Mouse (Mus musculus): ENCODE results near the gene Mthfd1. TPM values are rescaled to one million over a fixed set of nuclear protein-coding genes. Genes with fewer than 3 reads are reported as not detected.

The Mthfd1 gene
- polyA plus RNA-seq, 1 experiment from 2014 or later = 64.0 TPM

GRCm38 (mm10) chr12:76265001-76265400, 9.9 kb downstream of the Mthfd1 start:
- no peaks in the 10 kb centered on the region for H3K27me3 ChIP-seq
- H3K4me3 ChIP-seq (replicated peaks) = no peak overlapping the region
- H3K36me3 ChIP-seq (replicated peaks) = no peaks in the 10 kb centered on the region; the same call in 1 of the 2 replicates
- H3K4me1 ChIP-seq = no peaks in the 10 kb centered on the region
- H3K9ac ChIP-seq = no peak overlapping the region
- 81% methylated on average over 6 of the region's 6 CpGs for WGBS
- no peak overlapping the region for H3K4me2 ChIP-seq
- no peak overlapping the region for H3K27ac ChIP-seq
- H3K9me3 ChIP-seq = no peaks in the 10 kb centered on the region
- ATAC-seq (ENCODE audit: low FRiP score) = no peak

GRCm38 (mm10) chr12:76266875-76267274, 11.8 kb downstream of the Mthfd1 start:
- ATAC-seq (ENCODE audit: low FRiP score) = no peak
- Histone ChIP-seq H3K9me3 (no peaks in the 10 kb centered on the region), H3K9ac (no peak overlapping the region), H3K27ac (no peak overlapping the region), H3K36me3 (replicated peaks) (peaks cover 6% of the 10 kb centered on the region; the same call in 1 of the 2 replicates), H3K4me1 (no peaks in the 10 kb centered on the region), H3K4me3 (replicated peaks) (no peak overlapping the region), H3K27me3 (no peaks in the 10 kb centered on the region), H3K4me2 (no peak overlapping the region)
- 82% methylated on average over 9 of the region's 9 CpGs for WGBS

DNA sequence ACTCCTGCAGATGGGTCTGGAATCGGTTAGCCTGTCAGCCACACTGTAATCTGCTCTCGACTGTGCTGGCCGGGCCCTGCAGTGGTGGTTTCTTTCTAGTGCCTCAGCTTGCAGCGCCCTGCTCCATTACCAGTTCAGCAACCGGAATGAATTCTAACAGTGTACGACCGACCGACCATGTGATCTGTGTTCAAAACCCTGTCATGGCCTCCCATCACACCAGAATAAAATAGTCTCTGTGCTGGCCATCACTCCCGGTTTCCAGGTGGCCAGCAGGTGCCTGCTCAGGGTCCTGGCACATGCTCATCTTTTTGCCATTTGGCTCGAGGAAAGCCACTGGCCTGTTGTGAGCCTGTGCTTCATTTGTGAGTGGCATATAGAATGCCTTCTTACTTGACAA, 13.6 kb downstream of the Mthfd1 start:
- H3K27ac ChIP-seq = no peak overlapping the region
- ATAC-seq (ENCODE audit: low FRiP score) = no peak
- no peaks in the 10 kb centered on the region for H3K4me1 ChIP-seq
- H3K9me3 ChIP-seq = no peaks in the 10 kb centered on the region
- WGBS = 78% methylated on average over 10 of the region's 10 CpGs
- no peak overlapping the region for H3K4me3 ChIP-seq (replicated peaks)
- H3K9ac ChIP-seq = no peak overlapping the region
- no peak overlapping the region for H3K4me2 ChIP-seq
- H3K36me3 ChIP-seq (replicated peaks) = peaks cover 8% of the 10 kb centered on the region; the same call in 1 of the 2 replicates
- no peaks in the 10 kb centered on the region for H3K27me3 ChIP-seq

- H3K27ac ChIP-seq = no peak overlapping the region
- ATAC-seq (ENCODE audit: low FRiP score) = no peak
- WGBS = 76% methylated on average over 7 of the region's 7 CpGs
- H3K36me3 ChIP-seq (replicated peaks) = peaks cover 8% of the 10 kb centered on the region; the same call in 1 of the 2 replicates
- no peak overlapping the region for H3K4me3 ChIP-seq (replicated peaks)
- no peaks in the 10 kb centered on the region for H3K9me3 ChIP-seq
- no peaks in the 10 kb centered on the region for H3K27me3 ChIP-seq
- H3K4me2 ChIP-seq = no peak overlapping the region
- H3K9ac ChIP-seq = no peak overlapping the region
- H3K4me1 ChIP-seq = no peaks in the 10 kb centered on the region
These were observed 14.1 kb downstream of the Mthfd1 start for GRCm38 (mm10) chr12:76269196-76269595.

DNA sequence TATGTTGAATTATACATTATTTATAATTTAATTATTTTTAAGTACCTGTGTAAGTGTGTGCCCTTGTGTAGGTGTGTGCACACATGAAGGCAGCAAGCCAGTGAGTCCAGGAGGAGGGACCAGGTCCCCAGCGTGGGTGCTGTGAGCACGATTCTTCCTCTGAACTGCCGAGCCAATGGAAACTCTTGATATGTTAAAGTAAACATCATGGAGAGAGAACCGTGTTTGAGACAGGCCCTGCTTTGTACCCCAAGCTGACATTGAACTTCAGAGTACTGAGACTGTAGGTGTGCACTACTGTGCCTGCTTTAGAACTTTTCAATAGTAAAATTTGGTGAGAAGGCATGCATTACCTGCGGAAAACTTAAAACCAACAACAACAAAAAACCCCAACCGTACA, 16.4 kb downstream of the Mthfd1 start:
- H3K9ac ChIP-seq = no peak overlapping the region
- ATAC-seq (ENCODE audit: low FRiP score) = no peak
- H3K4me2 ChIP-seq = no peak overlapping the region
- peaks cover 11% of the 10 kb centered on the region; the same call in 1 of the 2 replicates for H3K36me3 ChIP-seq (replicated peaks)
- no peaks in the 10 kb centered on the region for H3K27me3 ChIP-seq
- H3K27ac ChIP-seq = no peak overlapping the region
- 92% methylated on average over 6 of the region's 6 CpGs for WGBS
- no peaks in the 10 kb centered on the region for H3K9me3 ChIP-seq
- H3K4me3 ChIP-seq (replicated peaks) = no peak overlapping the region
- H3K4me1 ChIP-seq = no peaks in the 10 kb centered on the region

DNA sequence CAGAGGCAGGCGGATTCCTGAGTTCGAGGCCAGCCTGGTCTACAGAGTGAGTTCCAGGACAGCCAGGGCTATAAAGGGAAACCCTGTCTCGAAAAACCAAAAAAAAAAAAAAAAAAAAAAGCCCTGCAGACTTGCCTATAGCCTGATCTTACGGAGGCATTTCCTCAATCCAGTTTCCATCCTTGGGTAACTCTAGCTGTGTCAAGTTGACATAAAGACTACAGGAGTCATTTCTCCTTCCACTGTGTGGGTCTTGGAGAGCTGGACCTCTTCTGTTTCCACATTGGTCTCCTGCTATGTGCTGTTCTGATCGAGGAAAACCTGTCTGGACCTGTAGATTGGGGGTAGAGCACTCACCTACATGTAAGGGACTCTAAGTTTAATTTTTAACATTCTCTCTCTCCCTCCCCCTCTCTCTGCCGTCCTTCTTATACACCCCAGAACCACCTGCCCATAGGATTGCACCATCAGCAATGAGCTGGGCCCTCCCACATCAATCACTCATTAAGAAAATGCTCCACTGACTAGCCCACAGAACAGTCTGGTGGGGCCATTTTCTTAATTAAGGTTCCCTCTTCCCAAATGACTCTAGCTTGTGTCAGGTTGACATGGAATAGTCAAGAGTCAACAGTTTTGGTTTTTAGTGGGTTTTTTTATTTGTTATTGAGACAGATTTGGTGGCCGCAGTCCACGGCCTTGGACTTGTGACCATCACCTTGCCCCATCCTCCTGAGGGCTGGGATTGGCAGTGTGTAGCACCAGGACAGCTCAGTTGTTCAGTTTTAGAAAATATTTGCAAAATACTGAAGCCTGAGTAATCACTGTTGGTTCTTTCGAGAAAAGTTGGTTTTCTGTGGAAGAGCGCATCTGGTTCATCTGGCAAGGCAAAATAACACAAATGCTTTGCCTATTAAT, 17.8 kb downstream of the Mthfd1 start:
- H3K4me1 ChIP-seq = no peaks in the 10 kb centered on the region
- H3K9ac ChIP-seq = no peak overlapping the region
- H3K27ac ChIP-seq = no peak overlapping the region
- no peak overlapping the region for H3K4me3 ChIP-seq (replicated peaks)
- no peak overlapping the region for H3K4me2 ChIP-seq
- peaks cover 11% of the 10 kb centered on the region; the same call in 1 of the 2 replicates for H3K36me3 ChIP-seq (replicated peaks)
- WGBS = 92% methylated on average over 10 of the region's 10 CpGs
- no peaks in the 10 kb centered on the region for H3K27me3 ChIP-seq
- H3K9me3 ChIP-seq = no peaks in the 10 kb centered on the region
- no peak for ATAC-seq (ENCODE audit: low FRiP score)

GRCm38 (mm10) chr12:76278209-76278608, 23.1 kb downstream of the Mthfd1 start:
- H3K36me3 ChIP-seq (replicated peaks) = peaks cover 31% of the 10 kb centered on the region
- ATAC-seq (ENCODE audit: low FRiP score) = no peak
- H3K27me3 ChIP-seq = no peaks in the 10 kb centered on the region
- no peak overlapping the region for H3K4me2 ChIP-seq
- no peak overlapping the region for H3K9ac ChIP-seq
- H3K27ac ChIP-seq = no peak overlapping the region
- H3K4me1 ChIP-seq = peaks cover 7% of the 10 kb centered on the region; the same call in 1 of the 2 replicates
- WGBS = 86% methylated on average over 6 of the region's 6 CpGs
- no peak overlapping the region for H3K4me3 ChIP-seq (replicated peaks)
- no peaks in the 10 kb centered on the region for H3K9me3 ChIP-seq

DNA sequence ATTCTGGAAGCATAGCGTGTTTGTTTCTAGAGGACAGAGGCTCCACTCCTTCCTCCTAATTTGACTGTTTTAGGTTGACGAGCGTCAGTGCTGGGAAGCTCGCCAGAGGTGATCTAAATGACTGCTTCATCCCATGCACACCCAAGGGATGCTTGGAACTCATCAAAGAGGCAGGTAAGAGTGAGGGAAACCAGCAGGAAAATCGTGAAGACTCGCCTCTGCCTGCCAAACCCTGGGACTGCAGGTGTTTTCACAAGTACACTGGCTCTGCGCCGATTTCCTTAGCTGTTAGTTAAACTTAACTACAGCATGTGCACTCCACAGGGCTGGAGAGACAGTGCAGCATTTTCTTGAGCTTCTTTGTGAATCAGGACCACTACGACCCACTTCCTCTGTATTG, 25.5 kb downstream of the Mthfd1 start:
- Histone ChIP-seq H3K27ac (peak overlapping the region; percentile 36; the same call in 1 of the 2 replicates), H3K4me2 (no peak overlapping the region), H3K4me1 (peaks cover 7% of the 10 kb centered on the region; the same call in 1 of the 2 replicates), H3K27me3 (no peaks in the 10 kb centered on the region), H3K9ac (no peak overlapping the region), H3K9me3 (no peaks in the 10 kb centered on the region), H3K4me3 (replicated peaks) (no peak overlapping the region), H3K36me3 (replicated peaks) (peaks cover 42% of the 10 kb centered on the region)
- ATAC-seq (ENCODE audit: low FRiP score) = no peak
- 89% methylated on average over 9 of the region's 9 CpGs for WGBS

DNA sequence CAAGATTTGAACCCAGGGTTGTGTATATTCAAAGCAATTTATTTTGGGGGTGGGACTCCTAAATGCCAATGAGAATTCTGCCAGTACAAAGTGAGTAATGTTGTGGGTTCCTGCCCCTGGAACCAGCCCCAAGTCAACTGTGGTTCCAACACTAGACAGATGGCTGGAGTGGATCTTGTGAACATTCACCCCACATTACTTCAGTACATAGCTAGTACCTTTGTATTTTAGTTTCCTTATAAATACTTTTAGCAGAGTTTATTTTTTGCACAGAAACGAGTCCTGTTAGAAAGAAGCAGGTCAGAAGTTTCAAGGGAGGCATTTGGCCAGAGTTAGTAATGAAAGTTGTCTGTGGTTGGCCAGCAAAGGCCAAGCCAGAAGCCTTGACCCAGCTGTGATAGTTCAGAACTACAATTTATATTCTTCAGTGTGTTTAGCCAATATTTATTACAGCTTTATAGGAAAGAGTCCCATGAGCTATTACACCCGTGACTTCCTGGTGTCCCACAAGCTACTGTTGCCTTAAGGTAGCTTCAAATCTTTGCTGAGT, 26.1 kb downstream of the Mthfd1 start:
- H3K4me3 ChIP-seq (replicated peaks) = no peak overlapping the region
- H3K27ac ChIP-seq = no peak overlapping the region
- H3K36me3 ChIP-seq (replicated peaks) = peaks cover 39% of the 10 kb centered on the region
- no peak for ATAC-seq (ENCODE audit: low FRiP score)
- H3K9me3 ChIP-seq = no peaks in the 10 kb centered on the region
- no peak overlapping the region for H3K9ac ChIP-seq
- WGBS = 94% methylated on average over 2 of the region's 2 CpGs
- no peaks in the 10 kb centered on the region for H3K27me3 ChIP-seq
- no peak overlapping the region for H3K4me2 ChIP-seq
- H3K4me1 ChIP-seq = peaks cover 7% of the 10 kb centered on the region; the same call in 1 of the 2 replicates

- 58% methylated on average over 4 of the region's 4 CpGs for WGBS
- no peak overlapping the region for H3K27ac ChIP-seq
- H3K9ac ChIP-seq = peak overlapping the region; percentile 2; the same call in 1 of the 2 replicates
- no peaks in the 10 kb centered on the region for H3K27me3 ChIP-seq
- ATAC-seq (ENCODE audit: low FRiP score) = no peak
- H3K9me3 ChIP-seq = no peaks in the 10 kb centered on the region
- no peak overlapping the region for H3K4me2 ChIP-seq
- H3K4me3 ChIP-seq (replicated peaks) = no peak overlapping the region
- H3K36me3 ChIP-seq (replicated peaks) = peaks cover 39% of the 10 kb centered on the region
- H3K4me1 ChIP-seq = peaks cover 10% of the 10 kb centered on the region
These were observed 27.0 kb downstream of the Mthfd1 start for GRCm38 (mm10) chr12:76282132-76282531.

- no peak for ATAC-seq (ENCODE audit: low FRiP score)
- Histone ChIP-seq H3K36me3 (replicated peaks) (peaks cover 39% of the 10 kb centered on the region), H3K4me1 (peaks cover 14% of the 10 kb centered on the region), H3K9ac (peak overlapping the region; percentile 2; the same call in 1 of the 2 replicates), H3K27ac (no peak overlapping the region), H3K4me3 (replicated peaks) (no peak overlapping the region), H3K4me2 (no peak overlapping the region), H3K27me3 (no peaks in the 10 kb centered on the region), H3K9me3 (no peaks in the 10 kb centered on the region)
- WGBS = 92% methylated on average over 17 of the region's 17 CpGs
These were observed 27.6 kb downstream of the Mthfd1 start for GRCm38 (mm10) chr12:76282532-76283173.

- H3K36me3 ChIP-seq (replicated peaks) = peaks cover 38% of the 10 kb centered on the region
- no peaks in the 10 kb centered on the region for H3K27me3 ChIP-seq
- WGBS = 89% methylated on average over 6 of the region's 6 CpGs
- H3K4me3 ChIP-seq (replicated peaks) = no peak overlapping the region
- no peak overlapping the region for H3K27ac ChIP-seq
- ATAC-seq (ENCODE audit: low FRiP score) = no peak
- no peak overlapping the region for H3K4me2 ChIP-seq
- H3K9ac ChIP-seq = no peak overlapping the region
- H3K4me1 ChIP-seq = peaks cover 26% of the 10 kb centered on the region
- no peaks in the 10 kb centered on the region for H3K9me3 ChIP-seq
These were observed 30.3 kb downstream of the Mthfd1 start for GRCm38 (mm10) chr12:76285418-76285817.

Measured in forebrain, embryonic 12.5 days (tissue).